ENCODE assay signal across 8 mouse cellular contexts in the genomic region with DNA sequence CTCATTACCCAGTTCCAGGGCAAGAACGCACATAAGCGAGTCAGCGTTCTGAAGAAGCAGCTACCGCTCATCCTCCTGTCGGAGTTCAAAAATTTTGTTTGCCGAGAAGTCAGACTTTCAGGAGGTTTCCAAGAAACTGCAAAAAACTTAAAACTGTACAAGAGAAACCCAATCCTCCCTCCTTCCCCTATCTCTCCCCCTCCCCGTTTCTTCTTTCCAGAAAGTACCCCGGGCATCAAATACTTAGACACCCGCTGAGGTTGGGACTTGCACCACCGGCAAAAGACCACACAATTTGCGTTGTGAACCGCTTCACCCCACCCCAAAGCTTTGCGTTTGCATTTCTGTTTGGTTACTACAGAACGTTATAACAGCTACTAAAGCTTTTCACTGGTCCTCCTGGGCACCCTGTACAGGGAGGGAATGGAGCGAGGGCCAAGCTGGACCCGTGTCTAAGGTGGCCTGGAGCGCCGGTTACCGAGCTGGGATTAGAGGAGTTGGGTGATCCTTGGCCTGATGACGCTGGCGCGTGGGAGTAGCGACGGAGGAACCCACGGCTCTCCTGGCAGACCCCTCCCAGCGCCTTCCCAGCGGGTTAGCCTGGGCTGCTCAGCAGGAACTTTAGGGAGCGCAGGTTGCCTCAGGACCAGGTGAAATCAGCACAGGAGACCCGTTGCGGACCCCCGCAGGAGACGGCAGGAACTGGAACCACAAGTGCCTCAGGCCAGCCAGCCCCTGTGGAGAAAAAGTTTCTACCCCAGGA. TPM values are rescaled to one million over a fixed set of nuclear protein-coding genes. Genes with fewer than 3 reads are reported as not detected.
DNase-seq lines count a peak whose midpoint lies in the region; ATAC-seq lines count a peak whose summit lies in the region.

No protein-coding gene starts in this region.

- ATAC-seq in forebrain, embryonic 13.5 days, result no peak
- 0 out of 2 replicates have a peak, but pooled peaks have one; percentile 27 for ATAC-seq in hindbrain, embryonic 16.5 days
- ATAC-seq in liver, embryonic 16.5 days (ENCODE audit: low read depth), result no peak
- ATAC-seq in stomach, embryonic 14.5 days (ENCODE audit: insufficient number of reproducible peaks, insufficient read depth, low FRiP score, low read depth), result no peak
- ATAC-seq in cerebellum, adult (ENCODE audit: insufficient number of reproducible peaks, low FRiP score, low TSS enrichment), result no peak

- 15% methylated on average over 32 of the region's 32 CpGs for WGBS in forebrain, embryonic 13.5 days
- WGBS in hindbrain, embryonic 16.5 days, result 16% methylated on average over 32 of the region's 32 CpGs
- 11% methylated on average over 32 of the region's 32 CpGs for WGBS in liver, embryonic 16.5 days (ENCODE audit: insufficient replicate concordance)
- WGBS in stomach, embryonic 14.5 days, result 14% methylated on average over 32 of the region's 32 CpGs

- H3K36me3 ChIP-seq in forebrain, embryonic 13.5 days (ENCODE audit: poor library complexity, severe bottlenecking), result no peaks in the 10 kb centered on the region
- H3K36me3 ChIP-seq in hindbrain, embryonic 16.5 days (ENCODE audit: control insufficient read depth, insufficient read depth, low read length), result no peaks in the 10 kb centered on the region
- H3K36me3 ChIP-seq in liver, embryonic 16.5 days (ENCODE audit: control insufficient read depth, insufficient read depth), result no peaks in the 10 kb centered on the region
- no peaks in the 10 kb centered on the region for H3K36me3 ChIP-seq in stomach, embryonic 14.5 days (ENCODE audit: control insufficient read depth, insufficient read depth, low read length)

- peak overlapping the region; percentile 44 for H3K4me2 ChIP-seq in forebrain, embryonic 13.5 days
- peak overlapping the region; percentile 46 for H3K4me2 ChIP-seq in hindbrain, embryonic 16.5 days (ENCODE audit: low read length)
- H3K4me2 ChIP-seq in liver, embryonic 16.5 days (ENCODE audit: low read depth, low read length), result peak overlapping the region; percentile 56
- H3K4me2 ChIP-seq in stomach, embryonic 14.5 days (replicated peaks; ENCODE audit: low read depth, low read length), result peak overlapping the region; percentile 53

- peak; percentile 7 to 17 for DNase-seq in thymus, postnatal 36 days
- DNase-seq in thymus, adult 18-20 months, result no peak
- no peak for DNase-seq in frontal cortex, postnatal 25 days (ENCODE audit: low spot score in 2 of 2)

- H3K4me3 ChIP-seq in forebrain, embryonic 13.5 days, result peak overlapping the region; percentile 17; the same call in 1 of the 2 replicates
- peak overlapping the region; percentile 22 for H3K4me3 ChIP-seq in hindbrain, embryonic 16.5 days (ENCODE audit: low read length)
- peak overlapping the region; percentile 43 for H3K4me3 ChIP-seq in liver, embryonic 16.5 days (ENCODE audit: low read depth, low read length)
- H3K4me3 ChIP-seq in stomach, embryonic 14.5 days (ENCODE audit: low read depth, low read length), result peak overlapping the region; percentile 15

- H3K4me1 ChIP-seq in forebrain, embryonic 13.5 days, result peaks cover 25% of the 10 kb centered on the region
- peaks cover 6% of the 10 kb centered on the region for H3K4me1 ChIP-seq in hindbrain, embryonic 16.5 days (ENCODE audit: control insufficient read depth, insufficient read depth, low read depth, low read length)
- no peaks in the 10 kb centered on the region for H3K4me1 ChIP-seq in liver, embryonic 16.5 days (ENCODE audit: control insufficient read depth, low read depth, low read length)
- H3K4me1 ChIP-seq in stomach, embryonic 14.5 days (ENCODE audit: control insufficient read depth, insufficient read depth, low read length), result no peaks in the 10 kb centered on the region

- H3K27ac ChIP-seq in forebrain, embryonic 13.5 days, result no peak overlapping the region
- H3K27ac ChIP-seq in hindbrain, embryonic 16.5 days (ENCODE audit: low read depth, low read length), result no peak overlapping the region
- no peak overlapping the region for H3K27ac ChIP-seq in liver, embryonic 16.5 days (ENCODE audit: low read length)
- no peak overlapping the region for H3K27ac ChIP-seq in stomach, embryonic 14.5 days (ENCODE audit: low read length)

- peaks cover 43% of the 10 kb centered on the region for H3K27me3 ChIP-seq in forebrain, embryonic 13.5 days
- H3K27me3 ChIP-seq in hindbrain, embryonic 16.5 days (replicated peaks; ENCODE audit: control insufficient read depth, insufficient read depth, low read length), result peaks cover 8% of the 10 kb centered on the region; the same call in 1 of the 2 replicates
- peaks cover 31% of the 10 kb centered on the region for H3K27me3 ChIP-seq in liver, embryonic 16.5 days (ENCODE audit: control insufficient read depth, insufficient read depth, low read depth, low read length)
- H3K27me3 ChIP-seq in stomach, embryonic 14.5 days (ENCODE audit: control insufficient read depth, insufficient read depth, low read length), result 0 out of 2 replicates have a peak, but pooled peaks cover 3% of the 10 kb centered on the region

- no peak overlapping the region for H3K9ac ChIP-seq in forebrain, embryonic 13.5 days
- peak overlapping the region; percentile 8; the same call in 1 of the 2 replicates for H3K9ac ChIP-seq in hindbrain, embryonic 16.5 days (ENCODE audit: low read depth, low read length)
- H3K9ac ChIP-seq in liver, embryonic 16.5 days (ENCODE audit: low read depth, low read length), result 0 out of 2 replicates have a peak overlapping the region, but pooled peaks have one; percentile 18
- H3K9ac ChIP-seq in stomach, embryonic 14.5 days (replicated peaks; ENCODE audit: low read depth, low read length), result no peak overlapping the region

- no peaks in the 10 kb centered on the region for H3K9me3 ChIP-seq in forebrain, embryonic 13.5 days (replicated peaks)
- no peaks in the 10 kb centered on the region for H3K9me3 ChIP-seq in hindbrain, embryonic 16.5 days (ENCODE audit: control insufficient read depth, low read length)
- peaks cover 2% of the 10 kb centered on the region; the same call in 1 of the 2 replicates for H3K9me3 ChIP-seq in liver, embryonic 16.5 days (replicated peaks; ENCODE audit: control insufficient read depth, low read length)
- H3K9me3 ChIP-seq in stomach, embryonic 14.5 days (ENCODE audit: control insufficient read depth, low read depth, low read length), result no peaks in the 10 kb centered on the region

RNA-seq across cellular contexts. Expression of a gene that starts 49.7 kb away (rescaled TPM):
- 2,271 and 2,276 TPM in 2 replicates for polyA plus RNA-seq in forebrain, embryonic 13.5 days (2015; fragmentation: Nextera tagmentation; extraction: Ambion mirVana)
- 1,201 and 1,280 TPM in 2 replicates for polyA plus RNA-seq in hindbrain, embryonic 16.5 days (2015; fragmentation: Nextera tagmentation; extraction: Ambion mirVana)
- polyA plus RNA-seq in liver, embryonic 16.5 days (2015; fragmentation: Nextera tagmentation; extraction: Ambion mirVana), result 554 and 582 TPM in 2 replicates
- polyA plus RNA-seq in stomach, embryonic 14.5 days (2014; fragmentation: Nextera tagmentation; extraction: Ambion mirVana), result 1,425 and 1,587 TPM in 2 replicates

RNA-seq across cellular contexts. Expression of a gene that starts 50.8 kb away (rescaled TPM):
- 28.0 and 28.4 TPM in 2 replicates for polyA plus RNA-seq in forebrain, embryonic 13.5 days (2015; fragmentation: Nextera tagmentation; extraction: Ambion mirVana)
- 22.2 and 24.2 TPM in 2 replicates for polyA plus RNA-seq in hindbrain, embryonic 16.5 days (2015; fragmentation: Nextera tagmentation; extraction: Ambion mirVana)
- 11.9 and 13.1 TPM in 2 replicates for polyA plus RNA-seq in liver, embryonic 16.5 days (2015; fragmentation: Nextera tagmentation; extraction: Ambion mirVana)
- 24.8 and 27.6 TPM in 2 replicates for polyA plus RNA-seq in stomach, embryonic 14.5 days (2014; fragmentation: Nextera tagmentation; extraction: Ambion mirVana)

Comparison
In these comparisons a context has a peak if more than half of its experiments do, and no peak if none do; other contexts are left out.
1. DNase-seq: peak in thymus, postnatal 36 days (2 of 2); none in thymus, adult 18-20 months (0 of 2) and frontal cortex, postnatal 25 days (0 of 2).
2. H3K9ac ChIP-seq: peak in hindbrain, embryonic 16.5 days (single experiment) and liver, embryonic 16.5 days (single experiment); none in forebrain, embryonic 13.5 days (single experiment) and stomach, embryonic 14.5 days (single experiment).
3. Peak in every context shown above with its lines, with median percentiles within 50 percentile points of each other: H3K4me2 ChIP-seq and H3K4me3 ChIP-seq.